Mouse (Mus musculus): ENCODE results near the gene Wwc1. TPM values are rescaled to one million over a fixed set of nuclear protein-coding genes. Genes with fewer than 3 reads are reported as not detected.

The Wwc1 gene
- polyA plus RNA-seq, 1 experiment from 2014 or later, result 2.1 TPM

DNA sequence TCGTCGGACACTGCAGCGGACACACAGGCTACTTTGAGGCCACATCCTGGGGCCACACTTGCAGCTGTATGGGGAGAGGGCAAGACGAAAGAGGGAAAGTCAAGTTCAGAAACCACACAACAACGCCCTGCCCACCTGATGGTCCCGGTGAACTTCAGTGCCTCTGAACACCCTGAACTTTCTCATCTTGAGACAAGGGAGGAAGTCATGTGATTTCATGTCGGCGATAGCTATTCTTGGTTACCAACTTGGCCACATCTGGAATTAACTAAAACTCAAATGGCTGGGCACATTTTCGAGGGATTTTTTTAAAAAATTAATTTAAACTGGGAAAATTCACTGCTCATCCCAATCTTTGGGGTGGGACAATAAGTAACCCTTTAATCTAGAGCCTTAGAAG lies 109.4 kb downstream of the Wwc1 start:
- Histone ChIP-seq H3K27me3 (ENCODE audit: control insufficient read depth, insufficient read depth, low read length) (no peaks in the 10 kb centered on the region), H3K27ac (replicated peaks; ENCODE audit: low read depth, low read length) (no peak overlapping the region), H3K9me3 (ENCODE audit: control insufficient read depth, low read length) (no peaks in the 10 kb centered on the region), H3K4me2 (ENCODE audit: low read depth, severe bottlenecking) (no peak overlapping the region), H3K4me3 (ENCODE audit: low read depth, low read length) (no peak overlapping the region), H3K36me3 (ENCODE audit: control insufficient read depth, insufficient read depth, low read length) (no peaks in the 10 kb centered on the region), H3K4me1 (ENCODE audit: control insufficient read depth, insufficient read depth, low read length) (no peaks in the 10 kb centered on the region), H3K9ac (ENCODE audit: low read length) (no peak overlapping the region)
- DNase-seq (ENCODE audit: low spot score), result no peak
- no peak for ATAC-seq (ENCODE audit: insufficient number of reproducible peaks, low FRiP score, low TSS enrichment, low read depth)
- WGBS, result 64% methylated on average over 9 of the region's 9 CpGs

- Histone ChIP-seq H3K4me1 (ENCODE audit: control insufficient read depth, insufficient read depth, low read length) (peaks cover 17% of the 10 kb centered on the region), H3K36me3 (ENCODE audit: control insufficient read depth, insufficient read depth, low read length) (no peaks in the 10 kb centered on the region), H3K27me3 (ENCODE audit: control insufficient read depth, insufficient read depth, low read length) (no peaks in the 10 kb centered on the region), H3K9ac (ENCODE audit: low read length) (no peak overlapping the region), H3K27ac (replicated peaks; ENCODE audit: low read depth, low read length) (no peak overlapping the region), H3K4me3 (ENCODE audit: low read depth, low read length) (no peak overlapping the region), H3K4me2 (ENCODE audit: low read depth, severe bottlenecking) (no peak overlapping the region), H3K9me3 (ENCODE audit: control insufficient read depth, low read length) (no peaks in the 10 kb centered on the region)
- DNase-seq (ENCODE audit: low spot score), result no peak
- WGBS, result 87% methylated on average over 7 of the region's 7 CpGs
- ATAC-seq (ENCODE audit: insufficient number of reproducible peaks, low FRiP score, low TSS enrichment, low read depth), result no peak
Measured at GRCm38 (mm10) chr11:35866140-35866539, 114.2 kb downstream of the Wwc1 start.

DNA sequence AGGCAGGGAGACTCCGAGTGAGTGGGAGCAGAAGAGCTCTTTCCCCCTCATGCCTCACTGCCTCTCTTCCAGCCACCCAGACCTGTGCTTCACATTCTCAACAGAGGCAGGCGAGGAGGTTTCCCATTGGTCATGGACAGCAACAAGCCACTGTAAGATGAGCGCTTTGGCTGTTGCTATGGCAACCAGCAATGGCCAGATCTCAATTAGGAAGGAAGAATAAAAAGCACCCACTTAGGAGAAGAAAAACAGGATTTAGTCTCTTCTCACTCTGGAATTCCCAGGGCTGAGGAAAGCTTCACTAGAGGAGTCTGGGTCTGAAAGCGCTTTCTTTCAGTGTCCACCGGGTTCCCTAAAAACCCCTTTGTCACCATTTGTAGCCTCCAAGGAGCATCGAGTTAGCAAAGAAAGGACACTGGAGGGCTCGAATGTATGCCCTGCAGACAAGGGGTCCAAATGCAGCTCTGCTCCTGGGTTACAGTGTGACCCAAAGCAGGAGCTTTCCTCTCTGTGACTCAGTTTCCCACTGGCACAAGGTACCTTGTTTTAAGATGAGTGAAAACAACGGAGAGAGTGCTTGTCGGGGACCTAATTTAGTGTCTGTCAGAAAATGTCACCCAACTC lies 115.2 kb downstream of the Wwc1 start:
- 29% methylated on average over 9 of the region's 9 CpGs for WGBS
- ATAC-seq (ENCODE audit: insufficient number of reproducible peaks, low FRiP score, low TSS enrichment, low read depth) (peak; percentile 93), DNase-seq (ENCODE audit: low spot score) (peak; percentile 83)
- Histone ChIP-seq H3K4me2 (ENCODE audit: low read depth, severe bottlenecking) (peak overlapping the region; percentile 23), H3K9ac (ENCODE audit: low read length) (peak overlapping the region; percentile 32; the same call in 1 of the 2 replicates), H3K9me3 (ENCODE audit: control insufficient read depth, low read length) (no peaks in the 10 kb centered on the region), H3K4me3 (ENCODE audit: low read depth, low read length) (no peak overlapping the region), H3K27me3 (ENCODE audit: control insufficient read depth, insufficient read depth, low read length) (no peaks in the 10 kb centered on the region), H3K4me1 (ENCODE audit: control insufficient read depth, insufficient read depth, low read length) (peaks cover 17% of the 10 kb centered on the region), H3K27ac (replicated peaks; ENCODE audit: low read depth, low read length) (peak overlapping the region; percentile 79), H3K36me3 (ENCODE audit: control insufficient read depth, insufficient read depth, low read length) (no peaks in the 10 kb centered on the region)

DNA sequence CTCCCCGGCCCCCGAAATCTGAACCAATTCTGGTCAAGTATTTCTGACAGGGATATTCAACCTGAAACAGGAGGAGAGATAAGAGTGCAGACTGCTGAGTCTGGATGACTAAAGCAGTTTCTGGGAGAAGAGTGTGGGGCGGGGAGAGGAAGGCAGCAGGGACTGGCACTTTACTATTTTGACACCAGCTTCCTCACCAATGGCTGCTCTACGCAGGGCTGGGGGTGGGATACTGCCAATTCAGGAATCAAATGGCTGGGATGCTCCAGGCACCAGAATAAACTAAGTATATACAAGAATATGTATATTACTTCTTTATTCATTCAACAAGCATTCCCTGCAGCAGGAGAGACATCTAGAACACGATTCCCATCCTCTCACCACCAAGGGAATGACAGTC lies 116.7 kb downstream of the Wwc1 start:
- no peaks in the 10 kb centered on the region for H3K36me3 ChIP-seq (ENCODE audit: control insufficient read depth, insufficient read depth, low read length)
- H3K27ac ChIP-seq (replicated peaks; ENCODE audit: low read depth, low read length), result no peak overlapping the region
- H3K4me3 ChIP-seq (ENCODE audit: low read depth, low read length), result no peak overlapping the region
- no peaks in the 10 kb centered on the region for H3K9me3 ChIP-seq (ENCODE audit: control insufficient read depth, low read length)
- H3K27me3 ChIP-seq (ENCODE audit: control insufficient read depth, insufficient read depth, low read length), result no peaks in the 10 kb centered on the region
- ATAC-seq (ENCODE audit: insufficient number of reproducible peaks, low FRiP score, low TSS enrichment, low read depth) (no peak), DNase-seq (ENCODE audit: low spot score) (no peak)
- no peak overlapping the region for H3K9ac ChIP-seq (ENCODE audit: low read length)
- no peak overlapping the region for H3K4me2 ChIP-seq (ENCODE audit: low read depth, severe bottlenecking)
- 93% methylated on average over 5 of the region's 5 CpGs for WGBS
- H3K4me1 ChIP-seq (ENCODE audit: control insufficient read depth, insufficient read depth, low read length), result peaks cover 17% of the 10 kb centered on the region

DNA sequence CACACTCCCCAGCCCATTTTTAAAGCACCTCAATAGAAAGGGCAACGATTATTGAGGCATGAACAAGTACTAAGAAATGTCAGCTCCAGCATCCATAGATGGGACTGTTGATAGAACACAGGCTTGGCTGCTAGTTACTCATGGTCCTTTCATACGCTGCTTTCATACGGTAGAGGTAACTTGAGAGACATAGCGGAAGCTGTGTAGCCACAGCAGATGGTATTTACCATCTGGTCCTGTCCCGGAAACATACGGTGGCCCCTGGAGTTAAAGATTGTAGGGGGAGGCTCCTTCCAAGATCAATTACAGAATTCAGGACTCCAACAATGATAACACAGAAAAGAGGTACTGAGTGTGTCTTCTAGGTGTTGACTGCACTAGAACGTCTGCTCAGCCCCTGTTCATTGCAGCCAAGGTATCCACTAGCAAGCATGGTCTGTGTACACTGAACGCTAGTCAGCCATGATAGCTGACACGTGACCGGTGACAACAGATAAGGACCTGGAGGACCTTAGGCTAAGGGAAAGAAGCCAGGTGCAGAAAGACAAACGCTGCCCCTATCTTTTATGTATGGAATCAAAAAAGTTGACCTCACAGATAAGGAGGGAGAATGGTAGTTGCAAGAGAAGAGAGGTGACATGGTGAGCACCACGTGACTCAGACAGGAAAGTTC lies 122.8 kb downstream of the Wwc1 start:
- WGBS, result 86% methylated on average over 12 of the region's 12 CpGs
- 0 out of 2 replicates have a peak, but pooled peaks cover 2% of the 10 kb centered on the region for H3K4me1 ChIP-seq (ENCODE audit: control insufficient read depth, insufficient read depth, low read length)
- no peak overlapping the region for H3K4me2 ChIP-seq (ENCODE audit: low read depth, severe bottlenecking)
- no peak overlapping the region for H3K4me3 ChIP-seq (ENCODE audit: low read depth, low read length)
- no peak overlapping the region for H3K9ac ChIP-seq (ENCODE audit: low read length)
- no peak overlapping the region for H3K27ac ChIP-seq (replicated peaks; ENCODE audit: low read depth, low read length)
- H3K9me3 ChIP-seq (ENCODE audit: control insufficient read depth, low read length), result no peaks in the 10 kb centered on the region
- ATAC-seq (ENCODE audit: insufficient number of reproducible peaks, low FRiP score, low TSS enrichment, low read depth), result no peak
- H3K36me3 ChIP-seq (ENCODE audit: control insufficient read depth, insufficient read depth, low read length), result no peaks in the 10 kb centered on the region
- H3K27me3 ChIP-seq (ENCODE audit: control insufficient read depth, insufficient read depth, low read length), result no peaks in the 10 kb centered on the region
- no peak for DNase-seq (ENCODE audit: low spot score)

DNA sequence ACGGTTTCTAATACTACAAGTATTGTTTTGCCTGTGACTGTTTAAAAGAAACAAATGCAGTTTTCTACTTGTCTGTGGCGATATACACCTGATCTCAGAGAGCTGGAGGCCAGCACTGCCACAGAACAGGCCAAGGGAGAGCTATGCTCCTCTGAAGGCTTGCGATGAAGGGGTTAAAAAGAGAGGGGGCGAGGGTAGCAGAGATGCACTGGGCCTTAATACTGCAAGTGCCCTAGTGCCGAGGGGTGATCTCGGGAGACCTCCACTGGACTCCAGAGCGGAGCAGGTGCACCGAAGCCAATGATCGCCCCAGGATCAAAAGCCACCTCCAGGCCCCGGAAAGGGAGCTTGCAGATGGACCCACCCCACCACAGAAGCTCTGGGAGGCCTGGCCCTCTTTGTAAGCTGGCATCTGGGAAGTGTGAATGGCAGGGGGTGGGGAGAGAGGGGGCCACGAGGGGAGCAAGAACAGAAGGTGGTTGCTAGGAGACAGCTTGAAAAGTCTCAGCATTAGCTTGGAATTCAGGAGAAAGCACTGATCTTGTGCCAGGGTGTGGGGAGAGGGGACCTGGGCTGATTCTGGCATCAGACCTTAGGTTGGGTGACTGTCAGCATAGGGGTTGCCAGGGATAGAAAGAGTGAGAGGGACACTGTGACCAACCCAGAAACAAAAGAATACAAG lies 123.8 kb downstream of the Wwc1 start:
- no peak for DNase-seq (ENCODE audit: low spot score)
- WGBS, result 61% methylated on average over 11 of the region's 11 CpGs
- no peak for ATAC-seq (ENCODE audit: insufficient number of reproducible peaks, low FRiP score, low TSS enrichment, low read depth)
- no peaks in the 10 kb centered on the region for H3K9me3 ChIP-seq (ENCODE audit: control insufficient read depth, low read length)
- H3K4me2 ChIP-seq (ENCODE audit: low read depth, severe bottlenecking), result no peak overlapping the region
- no peak overlapping the region for H3K4me3 ChIP-seq (ENCODE audit: low read depth, low read length)
- no peak overlapping the region for H3K9ac ChIP-seq (ENCODE audit: low read length)
- H3K27ac ChIP-seq (replicated peaks; ENCODE audit: low read depth, low read length), result no peak overlapping the region
- 0 out of 2 replicates have a peak, but pooled peaks cover 2% of the 10 kb centered on the region for H3K4me1 ChIP-seq (ENCODE audit: control insufficient read depth, insufficient read depth, low read length)
- no peaks in the 10 kb centered on the region for H3K27me3 ChIP-seq (ENCODE audit: control insufficient read depth, insufficient read depth, low read length)
- no peaks in the 10 kb centered on the region; the same call in 1 of the 2 replicates for H3K36me3 ChIP-seq (ENCODE audit: control insufficient read depth, insufficient read depth, low read length)

- H3K27me3 ChIP-seq (ENCODE audit: control insufficient read depth, insufficient read depth, low read length), result no peaks in the 10 kb centered on the region
- H3K9me3 ChIP-seq (ENCODE audit: control insufficient read depth, low read length), result no peaks in the 10 kb centered on the region
- H3K4me3 ChIP-seq (ENCODE audit: low read depth, low read length), result no peak overlapping the region
- 0 out of 2 replicates have a peak, but pooled peaks cover 2% of the 10 kb centered on the region for H3K4me1 ChIP-seq (ENCODE audit: control insufficient read depth, insufficient read depth, low read length)
- no peaks in the 10 kb centered on the region; the same call in 1 of the 2 replicates for H3K36me3 ChIP-seq (ENCODE audit: control insufficient read depth, insufficient read depth, low read length)
- H3K27ac ChIP-seq (replicated peaks; ENCODE audit: low read depth, low read length), result no peak overlapping the region
- 86% methylated on average over 7 of the region's 9 CpGs for WGBS
- no peak overlapping the region for H3K9ac ChIP-seq (ENCODE audit: low read length)
- ATAC-seq (ENCODE audit: insufficient number of reproducible peaks, low FRiP score, low TSS enrichment, low read depth) (no peak), DNase-seq (ENCODE audit: low spot score) (no peak)
- no peak overlapping the region for H3K4me2 ChIP-seq (ENCODE audit: low read depth, severe bottlenecking)
Measured at GRCm38 (mm10) chr11:35855567-35855966, 124.8 kb downstream of the Wwc1 start.

DNA sequence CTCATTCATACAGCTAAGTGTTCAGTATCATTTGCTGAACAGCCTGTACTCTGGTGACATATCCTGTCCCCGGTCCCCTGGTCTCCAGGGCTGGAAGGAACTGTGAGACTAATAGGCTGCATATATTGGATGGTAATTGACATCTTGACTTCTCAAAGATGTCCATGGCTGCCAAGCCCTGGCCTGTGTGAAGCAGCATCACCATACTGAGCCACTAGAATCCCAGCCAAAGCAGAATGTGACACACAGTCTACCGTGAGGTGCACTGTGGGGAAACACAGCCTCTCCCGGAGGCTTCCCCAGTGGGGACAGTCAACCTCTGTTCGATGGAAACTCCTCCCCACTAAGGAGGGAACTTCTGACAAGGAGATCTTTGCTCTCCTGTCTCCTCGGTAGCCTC lies 125.4 kb downstream of the Wwc1 start:
- H3K9ac ChIP-seq (ENCODE audit: low read length), result no peak overlapping the region
- H3K4me3 ChIP-seq (ENCODE audit: low read depth, low read length), result no peak overlapping the region
- H3K36me3 ChIP-seq (ENCODE audit: control insufficient read depth, insufficient read depth, low read length), result no peaks in the 10 kb centered on the region; the same call in 1 of the 2 replicates
- no peak overlapping the region for H3K4me2 ChIP-seq (ENCODE audit: low read depth, severe bottlenecking)
- DNase-seq (ENCODE audit: low spot score) (no peak), ATAC-seq (ENCODE audit: insufficient number of reproducible peaks, low FRiP score, low TSS enrichment, low read depth) (no peak)
- WGBS, result 93% methylated on average over 5 of the region's 5 CpGs
- H3K4me1 ChIP-seq (ENCODE audit: control insufficient read depth, insufficient read depth, low read length), result 0 out of 2 replicates have a peak, but pooled peaks cover 2% of the 10 kb centered on the region
- H3K27me3 ChIP-seq (ENCODE audit: control insufficient read depth, insufficient read depth, low read length), result no peaks in the 10 kb centered on the region
- no peaks in the 10 kb centered on the region for H3K9me3 ChIP-seq (ENCODE audit: control insufficient read depth, low read length)
- no peak overlapping the region for H3K27ac ChIP-seq (replicated peaks; ENCODE audit: low read depth, low read length)
